In genomic region chr1:185209641-185210176, GRCm38 (mm10) we compare ENCODE assay signal across 12 mouse cellular contexts. TPM values are rescaled to one million over a fixed set of nuclear protein-coding genes. Genes with fewer than 3 reads are reported as not detected.
DNase-seq lines count a peak whose midpoint lies in the region; ATAC-seq and TF ChIP-seq lines count a peak whose summit lies in the region.
"Had no signal": no experiment of that assay in that cellular context is flagged by ENCODE, and none has a peak within 500 bp of the region (broad histone marks: within the 10 kb centered on the region; RNA-seq: fewer than 3 reads in every experiment).

No protein-coding gene starts in this region.

- H3K9ac ChIP-seq in embryonic facial prominence, embryonic 11.5 days (replicated peaks; ENCODE audit: low read length), result no peak overlapping the region
- no peak overlapping the region for H3K9ac ChIP-seq in lung, embryonic 16.5 days (ENCODE audit: low read length)
- H3K9ac ChIP-seq in stomach, embryonic 15.5 days, result no peak overlapping the region
- H3K9ac ChIP-seq: hindbrain, embryonic 13.5 days had no signal

- H3K36me3 ChIP-seq in embryonic facial prominence, embryonic 11.5 days (replicated peaks; ENCODE audit: control insufficient read depth, insufficient read depth, low read depth, low read length), result no peaks in the 10 kb centered on the region
- peaks cover 10% of the 10 kb centered on the region for H3K36me3 ChIP-seq in embryonic facial prominence, embryonic 10.5 days (replicated peaks)
- peaks cover 4% of the 10 kb centered on the region; the same call in 1 of the 2 replicates for H3K36me3 ChIP-seq in lung, embryonic 16.5 days (ENCODE audit: control insufficient read depth, insufficient read depth, low read length)
- 0 out of 2 replicates have a peak, but pooled peaks cover 5% of the 10 kb centered on the region for H3K36me3 ChIP-seq in stomach, embryonic 15.5 days

- H3K9me3 ChIP-seq in embryonic facial prominence, embryonic 11.5 days (replicated peaks; ENCODE audit: control insufficient read depth, low read length), result no peaks in the 10 kb centered on the region
- no peaks in the 10 kb centered on the region for H3K9me3 ChIP-seq in embryonic facial prominence, embryonic 10.5 days
- no peaks in the 10 kb centered on the region for H3K9me3 ChIP-seq in lung, embryonic 16.5 days (ENCODE audit: control insufficient read depth, low read length)
- no peaks in the 10 kb centered on the region for H3K9me3 ChIP-seq in stomach, embryonic 15.5 days
- H3K9me3 ChIP-seq: hindbrain, embryonic 13.5 days had no signal

- DNase-seq in embryonic facial prominence, embryonic 11.5 days (ENCODE audit: low spot score), result peak; percentile 10
- DNase-seq in embryonic facial prominence, embryonic 10.5 days (ENCODE audit: low spot score), result no peak
- DNase-seq in lung, adult 2 months, result no peak
- no peak for DNase-seq in thymus, postnatal 10 days (ENCODE audit: low spot score in 2 of 2)
- DNase-seq in frontal cortex, postnatal 36 days (ENCODE audit: low spot score in 2 of 2), result no peak
- DNase-seq: cerebellum, adult 2 months; lung, postnatal 36 days had no signal

- no peak overlapping the region for H3K4me2 ChIP-seq in embryonic facial prominence, embryonic 11.5 days (ENCODE audit: low read depth, low read length)
- no peak overlapping the region for H3K4me2 ChIP-seq in lung, embryonic 16.5 days (ENCODE audit: low read depth, low read length)
- H3K4me2 ChIP-seq in stomach, embryonic 15.5 days, result no peak overlapping the region
- H3K4me2 ChIP-seq: hindbrain, embryonic 13.5 days had no signal

- no peak for TF ChIP-seq CTCF in lung, adult 2 months (IDR thresholded peaks at IDR 0.05; ENCODE audit: insufficient read depth, low read length)

- H3K4me3 ChIP-seq in embryonic facial prominence, embryonic 11.5 days (ENCODE audit: low read depth, low read length), result no peak overlapping the region
- H3K4me3 ChIP-seq in embryonic facial prominence, embryonic 10.5 days, result no peak overlapping the region
- H3K4me3 ChIP-seq in lung, embryonic 16.5 days (ENCODE audit: low read length), result no peak overlapping the region
- no peak overlapping the region for H3K4me3 ChIP-seq in lung, adult 2 months (replicated peaks; ENCODE audit: extremely low read depth, low read depth, low read length)
- H3K4me3 ChIP-seq in stomach, embryonic 15.5 days (replicated peaks), result no peak overlapping the region
- H3K4me3 ChIP-seq: hindbrain, embryonic 13.5 days had no signal

- 29% methylated on average over 8 of the region's 8 CpGs for WGBS in embryonic facial prominence, embryonic 11.5 days
- WGBS in embryonic facial prominence, embryonic 10.5 days, result 33% methylated on average over 8 of the region's 8 CpGs
- 34% methylated on average over 8 of the region's 8 CpGs for WGBS in lung, embryonic 16.5 days
- WGBS in lung, adult 2 months, result 50% methylated on average over 8 of the region's 8 CpGs
- WGBS in stomach, embryonic 15.5 days, result 35% methylated on average over 8 of the region's 8 CpGs

- no peaks in the 10 kb centered on the region for H3K27me3 ChIP-seq in embryonic facial prominence, embryonic 11.5 days (ENCODE audit: control insufficient read depth, insufficient read depth, low read length)
- H3K27me3 ChIP-seq in embryonic facial prominence, embryonic 10.5 days (replicated peaks; ENCODE audit: low read depth, poor library complexity, severe bottlenecking), result no peaks in the 10 kb centered on the region
- no peaks in the 10 kb centered on the region for H3K27me3 ChIP-seq in lung, embryonic 16.5 days (ENCODE audit: control insufficient read depth, insufficient read depth, low read depth, low read length)
- no peaks in the 10 kb centered on the region for H3K27me3 ChIP-seq in stomach, embryonic 15.5 days (replicated peaks)
- H3K27me3 ChIP-seq: hindbrain, embryonic 13.5 days had no signal

- no peak for TF ChIP-seq POLR2A in lung, adult 2 months (IDR thresholded peaks at IDR 0.05; ENCODE audit: borderline replicate concordance, extremely low read depth, low read depth, low read length)

- no peak; the same call in 1 of the 2 replicates for ATAC-seq in embryonic facial prominence, embryonic 11.5 days (replicated peaks; ENCODE audit: insufficient number of reproducible peaks, low FRiP score, low TSS enrichment, low read depth)
- peak; percentile 62 for ATAC-seq in lung, embryonic 16.5 days (ENCODE audit: low read depth)
- peak; percentile 47 to 53 for ATAC-seq in hematopoietic stem cell, adult 5-6 weeks (replicated peaks in 1 of 2; ENCODE audit: insufficient read depth in 1 of 2, low FRiP score in 2 of 2, low TSS enrichment in 1 of 2, low read depth in 1 of 2, poor library complexity in 2 of 2, severe bottlenecking in 2 of 2)
- peak; percentile 56; the same call in 1 of the 2 replicates for ATAC-seq in stomach, embryonic 15.5 days (ENCODE audit: insufficient read depth, low FRiP score, low read depth)
- ATAC-seq: activated CD4-positive, CD25-positive, alpha-beta regulatory T cell, adult 4 months had no signal

- no peak overlapping the region for H3K27ac ChIP-seq in embryonic facial prominence, embryonic 11.5 days (replicated peaks; ENCODE audit: low read depth, low read length)
- no peak overlapping the region for H3K27ac ChIP-seq in embryonic facial prominence, embryonic 10.5 days (replicated peaks)
- H3K27ac ChIP-seq in lung, embryonic 16.5 days (ENCODE audit: low read length), result no peak overlapping the region
- H3K27ac ChIP-seq in stomach, embryonic 15.5 days, result no peak overlapping the region
- H3K27ac ChIP-seq: hindbrain, embryonic 13.5 days had no signal

- no peaks in the 10 kb centered on the region; the same call in 1 of the 2 replicates for H3K4me1 ChIP-seq in embryonic facial prominence, embryonic 11.5 days (ENCODE audit: control insufficient read depth, insufficient read depth, low read length)
- peaks cover 15% of the 10 kb centered on the region for H3K4me1 ChIP-seq in embryonic facial prominence, embryonic 10.5 days
- peaks cover 11% of the 10 kb centered on the region for H3K4me1 ChIP-seq in lung, embryonic 16.5 days (replicated peaks; ENCODE audit: control insufficient read depth, insufficient read depth, low read length)
- peaks cover 6% of the 10 kb centered on the region; the same call in 1 of the 2 replicates for H3K4me1 ChIP-seq in lung, adult 2 months (ENCODE audit: control insufficient read depth, insufficient read depth, low read length)
- peaks cover 12% of the 10 kb centered on the region for H3K4me1 ChIP-seq in stomach, embryonic 15.5 days

RNA-seq across cellular contexts. Expression of gene Rab3gap2, which starts 5.8 kb away (rescaled TPM):
- 20.4 and 21.2 TPM in 2 replicates for polyA plus RNA-seq in embryonic facial prominence, embryonic 11.5 days (2014; fragmentation: Nextera tagmentation; extraction: Ambion mirVana)
- 20.6 and 21.3 TPM in 2 replicates for polyA plus RNA-seq in embryonic facial prominence, embryonic 10.5 days (2016; fragmentation: Nextera tagmentation; extraction: Ambion mirVana)
- 20.1 and 20.4 TPM in 2 replicates for polyA plus RNA-seq in lung, embryonic 16.5 days (2015; fragmentation: Nextera tagmentation; extraction: Ambion mirVana)
- 16.2 and 20.3 TPM in 2 replicates for polyA plus RNA-seq in lung, adult 2 months (2012; rRNA removed)
- total RNA-seq in hematopoietic stem cell, adult 5-6 weeks (2017), result 49.9 and 50.2 TPM in 2 replicates
- polyA plus RNA-seq in stomach, embryonic 15.5 days (2015; fragmentation: Nextera tagmentation; extraction: Ambion mirVana), result 20.1 and 21.9 TPM in 2 replicates
